Mouse (Mus musculus): ENCODE results near the gene Hspg2.

Gene Hspg2

GRCm38 (mm10) chr4:137498882-137499583 lies 30.5 kb downstream of the Hspg2 start:
- DNase-seq (ENCODE audit: extremely low spot score), result no peak

- DNase-seq (ENCODE audit: extremely low spot score), result no peak
These were observed 31.6 kb downstream of the Hspg2 start for GRCm38 (mm10) chr4:137500149-137500548.

GRCm38 (mm10) chr4:137500953-137501352 lies 32.4 kb downstream of the Hspg2 start:
- no peak for DNase-seq (ENCODE audit: extremely low spot score)

- no peak for DNase-seq (ENCODE audit: extremely low spot score)
These were observed 33.6 kb downstream of the Hspg2 start for GRCm38 (mm10) chr4:137502183-137502582.

- no peak for DNase-seq (ENCODE audit: extremely low spot score)
These were observed 34.2 kb downstream of the Hspg2 start for GRCm38 (mm10) chr4:137502801-137503200.

- no peak for DNase-seq (ENCODE audit: extremely low spot score)
These were observed 35.0 kb downstream of the Hspg2 start for GRCm38 (mm10) chr4:137503509-137503971.

GRCm38 (mm10) chr4:137506629-137507028 lies 38.1 kb downstream of the Hspg2 start:
- DNase-seq (ENCODE audit: extremely low spot score), result no peak

- DNase-seq (ENCODE audit: extremely low spot score), result no peak
These were observed 41.0 kb downstream of the Hspg2 start for GRCm38 (mm10) chr4:137509528-137509927.

- no peak for DNase-seq (ENCODE audit: extremely low spot score)
These were observed 41.6 kb downstream of the Hspg2 start for GRCm38 (mm10) chr4:137510021-137510696.

GRCm38 (mm10) chr4:137512897-137513296 lies 44.3 kb downstream of the Hspg2 start:
- DNase-seq (ENCODE audit: extremely low spot score), result no peak

GRCm38 (mm10) chr4:137517989-137518691 lies 49.6 kb downstream of the Hspg2 start:
- DNase-seq (ENCODE audit: extremely low spot score), result no peak

GRCm38 (mm10) chr4:137518746-137519145 lies 50.2 kb downstream of the Hspg2 start:
- no peak for DNase-seq (ENCODE audit: extremely low spot score)

- no peak for DNase-seq (ENCODE audit: extremely low spot score)
These were observed 51.8 kb downstream of the Hspg2 start for GRCm38 (mm10) chr4:137520346-137520745.

- no peak for DNase-seq (ENCODE audit: extremely low spot score)
These were observed 53.4 kb downstream of the Hspg2 start for GRCm38 (mm10) chr4:137521966-137522365.

- DNase-seq (ENCODE audit: extremely low spot score), result no peak
These were observed 56.9 kb downstream of the Hspg2 start for GRCm38 (mm10) chr4:137525426-137525825.

GRCm38 (mm10) chr4:137527368-137527767 lies 58.8 kb downstream of the Hspg2 start:
- no peak for DNase-seq (ENCODE audit: extremely low spot score)

GRCm38 (mm10) chr4:137527872-137528271 lies 59.3 kb downstream of the Hspg2 start:
- DNase-seq (ENCODE audit: extremely low spot score), result no peak

- no peak for DNase-seq (ENCODE audit: extremely low spot score)
These were observed 71.8 kb downstream of the Hspg2 start for GRCm38 (mm10) chr4:137540356-137540755.

GRCm38 (mm10) chr4:137542968-137543367 lies 74.4 kb downstream of the Hspg2 start:
- DNase-seq (ENCODE audit: extremely low spot score), result no peak

GRCm38 (mm10) chr4:137545568-137545967 lies 77.0 kb downstream of the Hspg2 start:
- no peak for DNase-seq (ENCODE audit: extremely low spot score)

GRCm38 (mm10) chr4:137546003-137546525 lies 77.5 kb downstream of the Hspg2 start:
- DNase-seq (ENCODE audit: extremely low spot score), result peak; percentile 47

GRCm38 (mm10) chr4:137553466-137553865 lies 84.9 kb downstream of the Hspg2 start:
- DNase-seq (ENCODE audit: extremely low spot score), result no peak

All from embryo, embryonic 9.5 days (tissue).